Mouse (Mus musculus): Measurements from ENCODE around the gene Lrrc8b. TPM values are rescaled to one million over a fixed set of nuclear protein-coding genes. Genes with fewer than 3 reads are reported as not detected.

Gene Lrrc8b
- total RNA-seq, 4 experiments from 2014 or later: 3.9 to 5.6 (median 4.2) TPM

GRCm38 (mm10) chr5:105425587-105425986, 10.0 kb downstream of the Lrrc8b start:
- no peak for DNase-seq (ENCODE audit: low spot score)

GRCm38 (mm10) chr5:105427326-105427725, 11.8 kb downstream of the Lrrc8b start:
- DNase-seq (ENCODE audit: low spot score): no peak

- no peak for DNase-seq (ENCODE audit: low spot score)
Observed at GRCm38 (mm10) chr5:105428265-105428974, 12.8 kb downstream of the Lrrc8b start.

- no peak for DNase-seq (ENCODE audit: low spot score)
Observed at GRCm38 (mm10) chr5:105430148-105430547, 14.6 kb downstream of the Lrrc8b start.

- DNase-seq (ENCODE audit: low spot score): no peak
Observed at GRCm38 (mm10) chr5:105439608-105440007, 24.0 kb downstream of the Lrrc8b start.

- DNase-seq (ENCODE audit: low spot score): no peak
Observed at GRCm38 (mm10) chr5:105440992-105441535, 25.5 kb downstream of the Lrrc8b start.

- DNase-seq (ENCODE audit: low spot score): no peak
Observed at GRCm38 (mm10) chr5:105442212-105443000, 26.8 kb downstream of the Lrrc8b start.

GRCm38 (mm10) chr5:105443057-105443815, 27.7 kb downstream of the Lrrc8b start:
- DNase-seq (ENCODE audit: low spot score): peak; percentile 46

GRCm38 (mm10) chr5:105445686-105446085, 30.1 kb downstream of the Lrrc8b start:
- DNase-seq (ENCODE audit: low spot score): no peak

- no peak for DNase-seq (ENCODE audit: low spot score)
Observed at GRCm38 (mm10) chr5:105454105-105454504, 38.5 kb downstream of the Lrrc8b start.

GRCm38 (mm10) chr5:105459077-105459476, 43.5 kb downstream of the Lrrc8b start:
- no peak for DNase-seq (ENCODE audit: low spot score)

GRCm38 (mm10) chr5:105460551-105460950, 45.0 kb downstream of the Lrrc8b start:
- DNase-seq (ENCODE audit: low spot score): no peak

- DNase-seq (ENCODE audit: low spot score): no peak
Observed at GRCm38 (mm10) chr5:105461076-105461475, 45.5 kb downstream of the Lrrc8b start.

- no peak for DNase-seq (ENCODE audit: low spot score)
Observed at GRCm38 (mm10) chr5:105464671-105465070, 49.1 kb downstream of the Lrrc8b start.

- no peak for DNase-seq (ENCODE audit: low spot score)
Observed at GRCm38 (mm10) chr5:105465550-105465949, 50.0 kb downstream of the Lrrc8b start.

GRCm38 (mm10) chr5:105466471-105466902, 50.9 kb downstream of the Lrrc8b start:
- no peak for DNase-seq (ENCODE audit: low spot score)

GRCm38 (mm10) chr5:105467271-105467670, 51.7 kb downstream of the Lrrc8b start:
- DNase-seq (ENCODE audit: low spot score): no peak

- DNase-seq (ENCODE audit: low spot score): no peak
Observed at GRCm38 (mm10) chr5:105472983-105473705, 57.6 kb downstream of the Lrrc8b start.

- peak; percentile 48 for DNase-seq (ENCODE audit: low spot score)
Observed at GRCm38 (mm10) chr5:105477527-105477926, 62.0 kb downstream of the Lrrc8b start.

GRCm38 (mm10) chr5:105479673-105480072, 64.1 kb downstream of the Lrrc8b start:
- DNase-seq (ENCODE audit: low spot score): no peak

- no peak for DNase-seq (ENCODE audit: low spot score)
Observed at GRCm38 (mm10) chr5:105480561-105480960, 65.0 kb downstream of the Lrrc8b start.

Measured in heart, adult 8-10 months (tissue).